Mouse (Mus musculus) neural tube, embryonic 14.5 days (tissue): ENCODE results near the gene Eef1akmt2. TPM values are rescaled to one million over a fixed set of nuclear protein-coding genes. Genes with fewer than 3 reads are reported as not detected.

Source experiments
- ATAC-seq: fragments of 200-750 bp; cut with Nextera tagmentation; 2 replicates; pipeline ENCODE4 v1.8.0; 2017; ENCODE audit warnings: low read depth, mild to moderate bottlenecking, moderate TSS enrichment, moderate library complexity
- H3K27ac ChIP-seq: fragments of 300-500 bp; sonication (generic); 2 replicates; pipeline ENCODE4 v1.5.1; 2014; ENCODE audit warnings: low read depth, mild to moderate bottlenecking, control low read depth, low read length, moderate library complexity, mixed read lengths
- H3K27me3 ChIP-seq: fragments of 300-500 bp; sonication (generic); 2 replicates; pipeline ENCODE4 v1.6.1; 2014; ENCODE audit warnings: low read length; ENCODE audit not compliant: control insufficient read depth, insufficient read depth
- H3K36me3 ChIP-seq: fragments of 300-500 bp; sonication (generic); 2 replicates; pipeline ENCODE4 v1.6.1; 2014; ENCODE audit warnings: low read length, mixed read lengths; ENCODE audit not compliant: control insufficient read depth, insufficient read depth
- H3K4me1 ChIP-seq: fragments of 300-500 bp; sonication (generic); 2 replicates; pipeline ENCODE4 v1.6.1; 2014; ENCODE audit warnings: low read length; ENCODE audit not compliant: control insufficient read depth, insufficient read depth
- H3K4me2 ChIP-seq: fragments of 300-500 bp; sonication (generic); 2 replicates; pipeline ENCODE4 v1.6.1; 2014; ENCODE audit warnings: mild to moderate bottlenecking, low read depth, low read length, control low read depth
- H3K4me3 ChIP-seq: fragments of 300-500 bp; sonication (generic); 2 replicates; pipeline ENCODE4 v1.5.1; 2014; ENCODE audit warnings: low read depth, low read length, control low read depth, mixed read lengths
- H3K9ac ChIP-seq: fragments of 300-500 bp; sonication (generic); replicated peaks from 2 replicates; pipeline ENCODE4 v1.6.1; 2014; ENCODE audit warnings: low read depth, mild to moderate bottlenecking, control low read depth, low read length, mixed read lengths
- H3K9me3 ChIP-seq: fragments of 300-500 bp; sonication (generic); 2 replicates; pipeline ENCODE4 v1.6.1; 2016; ENCODE audit warnings: low read length; ENCODE audit not compliant: control insufficient read depth
- WGBS: fragments of 180-500 bp; shearing (Covaris S2); extraction: QIAGEN DNeasy Blood & Tissue Kit; methylation state at CpG from one replicate; pipeline ENCODE4 v1.1.7; 2014; 5-methylcytosine and 5-hydroxymethylcytosine counted together
- polyA plus RNA-seq: library from polyadenylated mRNA; unstranded; fragments of >200 nt; fragmentation: Nextera tagmentation; extraction: Ambion mirVana; gene quantifications from 2 replicates; pipeline ENCODE4 v1.2.1, GENCODE M21; 2014

The Eef1akmt2 gene
- polyA plus RNA-seq, 1 experiment from 2014 or later = 97.5 TPM

DNA sequence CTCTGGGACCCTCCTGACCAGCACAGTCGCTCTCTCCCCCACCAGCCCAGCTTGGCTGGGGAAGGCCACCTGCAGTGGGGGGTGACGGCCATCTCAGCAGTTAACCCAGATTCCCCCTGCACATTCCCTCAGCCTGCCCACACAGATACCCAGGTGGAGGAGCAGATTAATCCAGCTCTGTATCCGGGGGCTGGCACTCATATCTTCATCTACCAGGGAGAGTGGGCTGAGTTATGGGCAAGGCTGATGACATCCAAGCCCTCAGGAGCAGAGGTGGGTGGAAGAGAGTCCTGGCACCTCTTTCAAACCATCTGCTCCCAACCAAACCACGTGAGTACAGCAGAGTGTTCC, 39.8 kb upstream of the Eef1akmt2 start:
- WGBS = 76% methylated on average over 4 of the region's 4 CpGs
- Histone ChIP-seq H3K4me2 (no peak overlapping the region), H3K36me3 (no peaks in the 10 kb centered on the region), H3K4me3 (no peak overlapping the region), H3K4me1 (no peaks in the 10 kb centered on the region), H3K9me3 (no peaks in the 10 kb centered on the region), H3K27ac (no peak overlapping the region), H3K9ac (no peak overlapping the region), H3K27me3 (no peaks in the 10 kb centered on the region)
- ATAC-seq = no peak

DNA sequence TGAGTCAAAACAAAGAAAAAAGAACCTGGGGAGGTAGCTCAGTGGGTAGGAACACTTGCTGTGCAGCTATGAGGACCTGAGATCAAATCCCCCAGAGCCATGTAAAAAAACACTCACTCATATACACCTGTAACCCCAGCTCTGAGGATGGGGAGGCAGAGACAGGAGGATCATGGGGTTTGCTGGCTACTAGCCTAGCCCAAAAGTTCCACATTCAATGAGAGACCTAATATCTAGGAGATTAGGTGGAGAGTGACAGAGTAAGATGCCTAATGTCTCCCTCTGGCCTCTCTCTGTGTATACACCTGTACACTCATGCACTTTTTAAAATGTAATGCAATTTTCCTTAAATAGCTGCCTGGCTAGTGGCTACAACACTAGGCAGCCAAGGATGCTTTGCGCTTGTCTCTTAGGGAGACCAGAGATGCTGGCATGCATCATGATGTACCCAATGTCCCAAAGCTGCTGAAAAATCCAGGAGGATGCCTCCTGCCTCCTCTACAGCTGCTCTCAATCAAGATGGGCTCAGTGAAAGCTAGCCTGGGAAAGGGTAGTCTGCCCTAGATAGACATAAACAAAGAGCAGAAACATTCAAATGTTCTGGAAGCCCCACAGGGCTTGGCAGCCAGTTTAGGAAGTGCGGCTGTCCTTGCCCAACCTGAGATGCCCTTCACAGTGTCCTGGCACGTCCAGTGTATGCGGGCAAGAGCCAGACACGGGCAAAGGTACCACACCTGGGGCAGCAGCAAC, 39.3 kb upstream of the Eef1akmt2 start:
- no peak for ATAC-seq
- WGBS = 79% methylated on average over 5 of the region's 5 CpGs

DNA sequence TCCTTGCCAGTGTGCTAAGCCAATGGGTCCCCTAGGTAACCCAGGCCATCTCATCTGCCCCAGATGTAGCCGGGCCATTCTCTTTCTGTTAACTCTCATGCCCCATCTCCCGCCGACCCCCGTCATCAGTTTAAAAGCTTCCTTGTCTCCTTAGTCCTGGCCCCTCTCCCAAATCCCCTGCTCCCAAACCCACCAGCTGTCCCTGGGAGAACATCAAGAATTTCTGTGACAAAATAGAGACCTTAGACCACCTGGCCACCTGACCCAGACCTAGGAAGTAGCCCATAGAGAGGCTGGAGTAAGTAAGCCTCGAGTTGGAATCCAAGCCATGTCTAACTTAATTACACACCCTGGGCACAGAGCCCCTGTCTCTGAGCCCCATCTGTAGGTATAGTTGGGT, 37.7 kb upstream of the Eef1akmt2 start:
- ATAC-seq = no peak
- H3K36me3 ChIP-seq = no peaks in the 10 kb centered on the region
- 89% methylated on average over 5 of the region's 5 CpGs for WGBS

More for the DNA sequence above, 39.3 kb upstream of the Eef1akmt2 start:
- no peaks in the 10 kb centered on the region for H3K9me3 ChIP-seq
- no peak overlapping the region for H3K27ac ChIP-seq
- H3K36me3 ChIP-seq = no peaks in the 10 kb centered on the region
- H3K9ac ChIP-seq = no peak overlapping the region
- no peak overlapping the region for H3K4me3 ChIP-seq
- no peak overlapping the region for H3K4me2 ChIP-seq
- no peaks in the 10 kb centered on the region for H3K4me1 ChIP-seq
- H3K27me3 ChIP-seq = no peaks in the 10 kb centered on the region

DNA sequence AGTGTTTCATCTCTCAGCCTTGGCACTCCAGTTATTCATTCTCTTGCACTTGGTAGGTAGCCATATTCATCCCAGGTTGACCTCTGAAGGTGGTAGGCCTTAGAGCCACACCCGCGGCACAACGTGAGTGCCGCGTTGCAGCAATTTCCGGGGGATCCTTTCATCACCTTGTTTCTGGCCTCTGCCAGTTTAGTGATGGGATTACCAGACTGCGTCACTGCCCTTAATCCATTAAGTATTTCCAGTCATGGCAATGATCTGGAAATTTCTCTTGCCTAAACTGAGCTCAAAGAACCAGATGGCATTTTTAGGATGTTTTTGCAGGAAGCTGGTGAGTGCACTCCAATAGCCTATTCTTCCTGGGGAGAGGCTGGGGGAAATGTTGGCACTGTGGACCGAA, 37.2 kb upstream of the Eef1akmt2 start:
- H3K4me2 ChIP-seq = no peak overlapping the region
- ATAC-seq = no peak
- 95% methylated on average over 8 of the region's 8 CpGs for WGBS
- peaks cover under 1% of the 10 kb centered on the region; the same call in 1 of the 2 replicates for H3K36me3 ChIP-seq
- H3K9me3 ChIP-seq = no peaks in the 10 kb centered on the region
- no peak overlapping the region for H3K4me3 ChIP-seq
- H3K4me1 ChIP-seq = no peaks in the 10 kb centered on the region
- no peak overlapping the region for H3K27ac ChIP-seq
- no peak overlapping the region for H3K9ac ChIP-seq
- H3K27me3 ChIP-seq = no peaks in the 10 kb centered on the region

More for the DNA sequence above, 37.7 kb upstream of the Eef1akmt2 start:
- Histone ChIP-seq H3K4me2 (no peak overlapping the region), H3K4me1 (no peaks in the 10 kb centered on the region), H3K27ac (no peak overlapping the region), H3K9ac (no peak overlapping the region), H3K4me3 (no peak overlapping the region), H3K9me3 (no peaks in the 10 kb centered on the region), H3K27me3 (no peaks in the 10 kb centered on the region)

DNA sequence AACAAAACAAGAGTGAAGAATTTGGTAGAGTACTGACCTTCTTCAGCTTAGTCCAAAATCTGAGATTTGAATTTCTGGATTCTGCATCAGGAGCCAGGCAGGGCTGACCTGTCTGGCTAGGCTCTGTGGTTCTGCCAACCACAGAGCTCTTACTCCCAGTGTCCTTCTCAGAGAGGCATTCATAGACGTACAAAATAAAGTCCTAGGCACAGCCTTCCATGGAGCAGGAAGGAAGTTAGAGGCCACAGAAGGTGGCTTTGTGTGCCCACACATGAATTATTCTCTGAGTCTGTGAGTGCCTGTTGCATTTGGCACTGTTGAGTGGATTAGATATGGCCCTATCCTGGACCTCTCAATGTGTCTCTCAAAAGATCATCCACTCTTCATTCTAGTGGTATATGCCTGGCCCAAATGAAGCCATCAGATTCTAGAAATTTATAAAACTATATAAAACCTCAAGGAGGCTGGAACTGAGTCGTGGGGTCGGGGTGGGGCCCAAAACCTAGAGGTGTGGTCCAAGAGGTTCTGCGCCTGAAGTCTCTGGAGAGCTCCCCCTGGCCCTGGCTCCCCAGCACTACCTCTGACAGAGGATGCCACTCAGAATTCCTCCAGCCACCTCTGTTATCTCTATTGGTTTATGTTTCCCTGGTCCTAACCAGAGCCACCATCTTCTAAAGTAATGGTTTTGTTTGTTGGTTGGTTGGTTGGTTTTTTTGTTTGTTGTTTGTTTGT, 36.2 kb upstream of the Eef1akmt2 start:
- WGBS = 70% methylated on average over 4 of the region's 4 CpGs
- no peak overlapping the region for H3K4me3 ChIP-seq
- H3K4me2 ChIP-seq = no peak overlapping the region
- no peak overlapping the region for H3K9ac ChIP-seq
- no peaks in the 10 kb centered on the region for H3K27me3 ChIP-seq
- H3K4me1 ChIP-seq = no peaks in the 10 kb centered on the region
- ATAC-seq = no peak
- peaks cover 6% of the 10 kb centered on the region; the same call in 1 of the 2 replicates for H3K36me3 ChIP-seq
- H3K9me3 ChIP-seq = no peaks in the 10 kb centered on the region
- no peak overlapping the region for H3K27ac ChIP-seq

DNA sequence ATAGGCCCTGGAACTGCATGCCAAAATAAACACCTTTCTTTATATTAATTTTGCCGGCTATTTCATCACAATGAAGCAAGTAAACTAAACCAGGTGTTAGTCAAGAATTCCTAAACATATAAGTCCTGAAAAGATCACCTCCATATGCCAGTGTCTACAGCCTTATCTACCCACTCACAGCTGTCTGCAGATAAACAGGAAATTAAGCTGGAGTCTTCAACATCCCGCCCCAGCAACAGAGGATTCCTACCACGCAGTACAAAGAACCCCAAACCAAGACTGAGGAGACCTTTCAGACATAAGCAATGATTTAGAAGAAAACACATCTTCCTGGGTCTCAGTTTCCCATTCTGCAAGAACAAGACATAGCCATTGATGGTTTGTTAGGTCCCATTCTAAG, 35.6 kb upstream of the Eef1akmt2 start:
- Histone ChIP-seq H3K9me3 (no peaks in the 10 kb centered on the region), H3K27me3 (no peaks in the 10 kb centered on the region), H3K9ac (no peak overlapping the region), H3K27ac (no peak overlapping the region), H3K4me3 (no peak overlapping the region), H3K4me2 (no peak overlapping the region), H3K4me1 (no peaks in the 10 kb centered on the region), H3K36me3 (peaks cover 6% of the 10 kb centered on the region; the same call in 1 of the 2 replicates)
- WGBS = 94% methylated on average over 3 of the region's 3 CpGs
- ATAC-seq = no peak

DNA sequence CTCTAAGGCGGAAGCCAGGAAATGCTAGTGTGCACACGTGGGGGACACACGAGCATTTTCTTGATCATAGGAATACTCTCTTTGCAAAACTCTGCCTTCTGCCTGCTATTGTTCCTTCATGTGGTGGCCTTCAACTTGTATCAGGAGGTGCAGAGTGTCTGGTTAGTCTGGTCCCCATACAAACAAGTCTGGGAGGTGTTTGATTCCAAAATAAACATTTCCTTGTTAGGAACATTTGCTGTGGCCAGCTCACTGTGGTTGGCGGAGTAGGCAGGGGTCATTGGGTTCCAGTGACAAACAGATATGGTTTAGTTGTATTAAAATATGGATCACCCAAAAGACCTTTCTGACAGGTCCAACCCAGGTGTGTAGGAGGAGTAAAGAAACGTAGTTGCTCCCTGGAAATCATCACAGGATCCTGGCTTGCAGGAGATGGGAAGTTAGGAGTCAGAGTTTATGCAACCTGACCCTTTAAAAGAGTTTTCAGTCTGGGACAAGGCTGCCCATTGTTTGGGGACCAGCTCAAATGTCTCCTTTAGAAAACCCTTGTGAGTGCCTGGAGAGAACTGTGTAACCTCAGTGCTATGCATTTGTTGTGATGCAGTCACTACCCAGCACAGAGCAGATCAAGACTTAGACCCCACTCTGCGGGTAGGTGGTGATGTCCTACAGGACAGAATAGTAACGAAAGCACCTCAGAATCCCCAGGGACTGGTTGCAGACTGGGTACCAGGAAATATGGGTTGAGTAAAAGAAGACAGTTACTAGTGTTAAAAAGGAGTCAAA, 34.7 kb upstream of the Eef1akmt2 start:
- Histone ChIP-seq H3K36me3 (peaks cover 11% of the 10 kb centered on the region; the same call in 1 of the 2 replicates), H3K27ac (no peak overlapping the region), H3K9me3 (no peaks in the 10 kb centered on the region), H3K4me2 (no peak overlapping the region), H3K27me3 (no peaks in the 10 kb centered on the region), H3K4me3 (no peak overlapping the region), H3K4me1 (no peaks in the 10 kb centered on the region), H3K9ac (no peak overlapping the region)
- WGBS = 80% methylated on average over 7 of the region's 7 CpGs
- ATAC-seq = no peak

DNA sequence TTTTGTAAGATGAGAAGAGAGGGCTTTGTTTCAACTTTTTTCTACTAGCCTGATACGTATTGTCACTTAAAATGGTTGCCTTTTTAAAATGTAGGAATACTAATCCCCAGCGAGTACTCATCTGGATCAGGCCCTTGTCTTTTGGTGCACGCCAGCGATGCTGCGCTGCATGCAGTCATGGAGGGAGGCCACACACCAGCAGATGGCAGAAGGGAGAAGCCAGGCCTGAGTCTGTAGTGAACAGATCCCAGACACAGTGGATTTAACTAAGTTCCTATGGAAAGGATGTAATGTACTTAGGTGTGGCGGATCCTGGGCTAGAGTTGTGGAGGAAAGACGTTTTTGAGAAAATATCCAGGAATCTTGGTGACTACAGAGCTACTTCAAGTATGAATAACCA, 31.6 kb upstream of the Eef1akmt2 start:
- H3K4me1 ChIP-seq = no peaks in the 10 kb centered on the region
- no peaks in the 10 kb centered on the region for H3K27me3 ChIP-seq
- no peak overlapping the region for H3K4me3 ChIP-seq
- ATAC-seq = no peak
- no peak overlapping the region for H3K9ac ChIP-seq
- 90% methylated on average over 7 of the region's 7 CpGs for WGBS
- peaks cover 25% of the 10 kb centered on the region for H3K36me3 ChIP-seq
- H3K4me2 ChIP-seq = no peak overlapping the region
- no peaks in the 10 kb centered on the region for H3K9me3 ChIP-seq
- no peak overlapping the region for H3K27ac ChIP-seq

DNA sequence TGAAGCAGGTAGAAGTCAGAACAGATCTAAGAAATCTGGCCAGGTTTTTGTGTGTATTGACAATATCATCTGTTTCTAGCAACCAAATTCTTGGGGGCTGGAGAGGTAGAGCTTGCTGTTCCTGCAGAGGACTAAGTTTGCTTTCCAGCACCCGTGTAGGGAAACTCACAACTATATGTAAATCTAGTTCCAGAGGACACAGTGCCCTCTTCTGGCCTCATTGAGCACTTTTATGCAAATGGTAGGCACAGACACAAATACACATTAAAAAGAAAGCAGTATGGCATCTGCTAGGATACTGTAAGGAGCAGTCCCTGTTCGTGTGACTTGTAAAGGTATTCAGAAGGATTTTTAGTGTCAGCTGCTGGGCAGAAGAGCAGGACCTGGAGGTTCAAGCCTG, 29.9 kb upstream of the Eef1akmt2 start:
- H3K4me1 ChIP-seq = no peaks in the 10 kb centered on the region
- H3K27me3 ChIP-seq = no peaks in the 10 kb centered on the region
- no peak overlapping the region for H3K4me2 ChIP-seq
- peaks cover 37% of the 10 kb centered on the region for H3K36me3 ChIP-seq
- no peak for ATAC-seq
- 76% methylated on average over 2 of the region's 2 CpGs for WGBS
- no peaks in the 10 kb centered on the region for H3K9me3 ChIP-seq
- no peak overlapping the region for H3K4me3 ChIP-seq
- H3K9ac ChIP-seq = no peak overlapping the region
- no peak overlapping the region for H3K27ac ChIP-seq
